Mouse (Mus musculus): Measurements from ENCODE around the gene Cfap61. TPM values are rescaled to one million over a fixed set of nuclear protein-coding genes. Genes with fewer than 3 reads are reported as not detected.

Gene Cfap61
- polyA plus RNA-seq, 1 experiment from 2014 or later = 0.16 TPM

GRCm38 (mm10) chr2:146174173-146174572 is 239.6 kb downstream of the Cfap61 start:
- DNase-seq (ENCODE audit: low spot score) (no peak), ATAC-seq (ENCODE audit: low FRiP score, low TSS enrichment) (no peak)
- Histone ChIP-seq H3K36me3 (ENCODE audit: control insufficient read depth, insufficient read depth, low read length) (no peaks in the 10 kb centered on the region), H3K9ac (ENCODE audit: low read length) (no peak overlapping the region), H3K4me3 (ENCODE audit: low read depth, low read length) (no peak overlapping the region), H3K27ac (replicated peaks) (no peak overlapping the region), H3K4me1 (replicated peaks; ENCODE audit: control insufficient read depth, insufficient read depth) (no peaks in the 10 kb centered on the region), H3K4me2 (replicated peaks; ENCODE audit: low read depth) (no peak overlapping the region), H3K9me3 (ENCODE audit: control insufficient read depth, low read length) (no peaks in the 10 kb centered on the region), H3K27me3 (ENCODE audit: control insufficient read depth, insufficient read depth, low read length) (no peaks in the 10 kb centered on the region)
- WGBS = 74% methylated on average over 7 of the region's 7 CpGs
- TF ChIP-seq EP300 (optimal IDR thresholded peaks at IDR 0.05) (no peak), CTCF (IDR thresholded peaks at IDR 0.05; ENCODE audit: low read depth) (no peak)

DNA sequence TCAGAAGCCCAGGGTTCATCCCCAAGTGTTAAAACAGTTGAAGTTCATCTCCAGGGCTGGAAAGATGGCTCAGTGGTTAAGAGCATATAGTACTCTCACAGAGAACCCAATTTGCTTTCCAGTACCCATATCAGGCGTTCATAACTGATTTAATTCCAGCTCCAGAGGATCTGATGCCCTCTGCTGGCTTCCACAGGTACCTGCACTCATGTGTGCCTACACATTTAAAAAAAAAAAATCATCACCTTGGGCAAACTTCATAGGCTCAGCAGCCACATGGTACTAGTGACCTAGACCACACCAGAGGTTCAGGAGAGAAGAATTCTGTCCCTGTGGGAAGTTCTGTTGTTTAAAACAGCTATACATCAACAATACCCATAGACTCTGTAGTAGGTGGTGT is 244.1 kb downstream of the Cfap61 start:
- no peaks in the 10 kb centered on the region for H3K36me3 ChIP-seq (ENCODE audit: control insufficient read depth, insufficient read depth, low read length)

GRCm38 (mm10) chr2:146183830-146184793 is 249.5 kb downstream of the Cfap61 start:
- no peaks in the 10 kb centered on the region for H3K4me1 ChIP-seq (replicated peaks; ENCODE audit: control insufficient read depth, insufficient read depth)
- no peak overlapping the region for H3K9ac ChIP-seq (ENCODE audit: low read length)
- no peak overlapping the region for H3K4me2 ChIP-seq (replicated peaks; ENCODE audit: low read depth)
- no peak for TF ChIP-seq CTCF (IDR thresholded peaks at IDR 0.05; ENCODE audit: low read depth)
- TF ChIP-seq EP300 (optimal IDR thresholded peaks at IDR 0.05) = no peak
- no peak overlapping the region for H3K4me3 ChIP-seq (ENCODE audit: low read depth, low read length)
- no peak overlapping the region for H3K27ac ChIP-seq (replicated peaks)
- no peak for DNase-seq (ENCODE audit: low spot score)
- no peaks in the 10 kb centered on the region for H3K36me3 ChIP-seq (ENCODE audit: control insufficient read depth, insufficient read depth, low read length)
- ATAC-seq (ENCODE audit: low FRiP score, low TSS enrichment) = no peak
- no peaks in the 10 kb centered on the region for H3K9me3 ChIP-seq (ENCODE audit: control insufficient read depth, low read length)
- 80% methylated on average over 24 of the region's 24 CpGs for WGBS
- no peaks in the 10 kb centered on the region for H3K27me3 ChIP-seq (ENCODE audit: control insufficient read depth, insufficient read depth, low read length)

More for the DNA sequence above, 244.1 kb downstream of the Cfap61 start:
- H3K27me3 ChIP-seq (ENCODE audit: control insufficient read depth, insufficient read depth, low read length) = no peaks in the 10 kb centered on the region
- no peak overlapping the region for H3K9ac ChIP-seq (ENCODE audit: low read length)
- DNase-seq (ENCODE audit: low spot score) (no peak), ATAC-seq (ENCODE audit: low FRiP score, low TSS enrichment) (no peak)
- no peaks in the 10 kb centered on the region for H3K9me3 ChIP-seq (ENCODE audit: control insufficient read depth, low read length)
- 72% methylated on average over 1 of the region's 1 CpGs for WGBS
- TF ChIP-seq EP300 (optimal IDR thresholded peaks at IDR 0.05) = no peak
- 0 out of 2 replicates have a peak, but pooled peaks have one; percentile 16 for TF ChIP-seq CTCF (IDR thresholded peaks at IDR 0.05; ENCODE audit: low read depth)
- no peaks in the 10 kb centered on the region for H3K4me1 ChIP-seq (replicated peaks; ENCODE audit: control insufficient read depth, insufficient read depth)
- no peak overlapping the region for H3K27ac ChIP-seq (replicated peaks)
- no peak overlapping the region for H3K4me2 ChIP-seq (replicated peaks; ENCODE audit: low read depth)
- no peak overlapping the region for H3K4me3 ChIP-seq (ENCODE audit: low read depth, low read length)

DNA sequence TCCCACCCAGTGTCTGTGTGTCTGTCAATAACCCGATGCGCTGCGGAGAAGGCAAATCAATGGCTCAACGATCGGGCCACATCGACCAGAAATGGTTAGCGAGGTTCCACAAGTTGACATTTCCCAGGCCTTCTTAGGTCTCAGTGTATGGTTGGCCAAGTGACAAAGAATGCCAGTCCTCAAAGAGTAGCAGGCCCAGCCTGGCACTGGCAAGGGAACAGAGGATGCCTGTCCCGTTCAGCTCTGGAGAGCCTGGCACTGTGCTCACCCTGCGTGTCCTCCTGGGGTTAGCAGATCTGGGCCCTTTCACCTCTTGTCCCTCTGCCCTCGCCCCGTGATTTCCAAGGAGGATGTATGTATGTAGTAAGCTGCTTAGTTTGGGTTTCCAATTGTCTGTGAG is 261.5 kb downstream of the Cfap61 start:
- no peaks in the 10 kb centered on the region for H3K36me3 ChIP-seq (ENCODE audit: control insufficient read depth, insufficient read depth, low read length)
- no peak overlapping the region for H3K27ac ChIP-seq (replicated peaks)
- WGBS = 86% methylated on average over 11 of the region's 11 CpGs
- no peaks in the 10 kb centered on the region for H3K9me3 ChIP-seq (ENCODE audit: control insufficient read depth, low read length)
- no peak overlapping the region for H3K4me2 ChIP-seq (replicated peaks; ENCODE audit: low read depth)
- H3K9ac ChIP-seq (ENCODE audit: low read length) = no peak overlapping the region
- H3K27me3 ChIP-seq (ENCODE audit: control insufficient read depth, insufficient read depth, low read length) = no peaks in the 10 kb centered on the region
- H3K4me1 ChIP-seq (replicated peaks; ENCODE audit: control insufficient read depth, insufficient read depth) = no peaks in the 10 kb centered on the region
- no peak for DNase-seq (ENCODE audit: low spot score)
- ATAC-seq (ENCODE audit: low FRiP score, low TSS enrichment) = no peak
- TF ChIP-seq EP300 (optimal IDR thresholded peaks at IDR 0.05) (no peak), CTCF (IDR thresholded peaks at IDR 0.05; ENCODE audit: low read depth) (no peak)
- H3K4me3 ChIP-seq (ENCODE audit: low read depth, low read length) = no peak overlapping the region

DNA sequence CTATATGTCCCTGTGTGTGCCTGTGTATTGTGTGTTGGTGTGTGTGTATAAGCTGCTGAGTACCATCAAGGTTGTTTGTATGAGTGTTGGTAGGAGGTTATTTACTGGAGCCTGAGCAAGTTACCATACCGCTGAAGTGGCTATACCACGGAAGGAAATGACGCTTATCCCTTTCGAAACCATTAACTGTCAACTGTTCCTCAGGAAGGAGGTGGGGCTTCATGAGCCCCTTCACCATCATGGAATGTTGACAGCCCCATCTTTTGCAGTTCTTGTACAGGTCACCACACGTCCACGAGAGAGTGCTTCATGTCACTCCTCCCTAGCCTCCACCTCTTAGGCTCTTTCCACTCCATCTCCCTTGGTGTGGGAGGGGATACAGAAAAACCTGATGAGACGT is 263.4 kb downstream of the Cfap61 start:
- ATAC-seq (ENCODE audit: low FRiP score, low TSS enrichment) = no peak; the same call in 1 of the 2 replicates
- no peak overlapping the region for H3K4me2 ChIP-seq (replicated peaks; ENCODE audit: low read depth)
- H3K9me3 ChIP-seq (ENCODE audit: control insufficient read depth, low read length) = no peaks in the 10 kb centered on the region
- TF ChIP-seq CTCF (IDR thresholded peaks at IDR 0.05; ENCODE audit: low read depth) = no peak
- TF ChIP-seq EP300 (optimal IDR thresholded peaks at IDR 0.05) = no peak
- no peak overlapping the region for H3K9ac ChIP-seq (ENCODE audit: low read length)
- no peak for DNase-seq (ENCODE audit: low spot score)
- no peaks in the 10 kb centered on the region for H3K36me3 ChIP-seq (ENCODE audit: control insufficient read depth, insufficient read depth, low read length)
- no peak overlapping the region for H3K4me3 ChIP-seq (ENCODE audit: low read depth, low read length)
- 63% methylated on average over 7 of the region's 7 CpGs for WGBS
- no peaks in the 10 kb centered on the region for H3K4me1 ChIP-seq (replicated peaks; ENCODE audit: control insufficient read depth, insufficient read depth)
- H3K27ac ChIP-seq (replicated peaks) = no peak overlapping the region
- no peaks in the 10 kb centered on the region for H3K27me3 ChIP-seq (ENCODE audit: control insufficient read depth, insufficient read depth, low read length)

- Histone ChIP-seq H3K4me1 (replicated peaks; ENCODE audit: control insufficient read depth, insufficient read depth) (no peaks in the 10 kb centered on the region), H3K4me3 (ENCODE audit: low read depth, low read length) (no peak overlapping the region), H3K36me3 (ENCODE audit: control insufficient read depth, insufficient read depth, low read length) (no peaks in the 10 kb centered on the region), H3K9me3 (ENCODE audit: control insufficient read depth, low read length) (no peaks in the 10 kb centered on the region), H3K9ac (ENCODE audit: low read length) (no peak overlapping the region), H3K27me3 (ENCODE audit: control insufficient read depth, insufficient read depth, low read length) (peaks cover 3% of the 10 kb centered on the region; the same call in 1 of the 2 replicates), H3K4me2 (replicated peaks; ENCODE audit: low read depth) (no peak overlapping the region), H3K27ac (replicated peaks) (no peak overlapping the region)
- ATAC-seq (ENCODE audit: low FRiP score, low TSS enrichment) (no peak), DNase-seq (ENCODE audit: low spot score) (no peak)
- 33% methylated on average over 4 of the region's 4 CpGs for WGBS
- TF ChIP-seq EP300 (optimal IDR thresholded peaks at IDR 0.05) = no peak
- no peak for TF ChIP-seq CTCF (IDR thresholded peaks at IDR 0.05; ENCODE audit: low read depth)
These were observed 276.4 kb downstream of the Cfap61 start for GRCm38 (mm10) chr2:146210968-146211367.

Data from stomach, postnatal 0 days (tissue).